Comparison of ENCODE assay signal across 10 mouse cellular contexts in genomic region chr19:8899079-8899478, GRCm38 (mm10). TPM values are rescaled to one million over a fixed set of nuclear protein-coding genes. Genes with fewer than 3 reads are reported as not detected.
DNase-seq lines count a peak whose midpoint lies in the region; ATAC-seq and TF ChIP-seq lines count a peak whose summit lies in the region.
"Had no signal": no experiment of that assay in that cellular context is flagged by ENCODE, and none has a peak within 500 bp of the region (broad histone marks: within the 10 kb centered on the region; RNA-seq: fewer than 3 reads in every experiment).

No protein-coding gene starts in this region.

- intact Hi-C loops in left cerebral cortex, postnatal 25 days (cut with DNase I) = loop anchor here (2.0 to 5.0 kb wide), 2 partner anchors 14 to 53 kb away; partner anchors contain the start of gene Tut1

- H3K27ac ChIP-seq in lung, embryonic 15.5 days = no peak overlapping the region
- no peak overlapping the region for H3K27ac ChIP-seq in forebrain, embryonic 12.5 days
- H3K27ac ChIP-seq in limb, embryonic 11.5 days (replicated peaks; ENCODE audit: low read depth, low read length) = no peak overlapping the region
- H3K27ac ChIP-seq in neural tube, embryonic 15.5 days (replicated peaks) = no peak overlapping the region
- H3K27ac ChIP-seq in cerebellum, adult 2 months (ENCODE audit: insufficient read depth, low read length) = no peak overlapping the region

- peaks cover 37% of the 10 kb centered on the region for H3K36me3 ChIP-seq in lung, embryonic 15.5 days
- peaks cover 53% of the 10 kb centered on the region for H3K36me3 ChIP-seq in forebrain, embryonic 12.5 days (replicated peaks)
- H3K36me3 ChIP-seq in limb, embryonic 11.5 days (ENCODE audit: control insufficient read depth, insufficient read depth, low read length) = peaks cover 24% of the 10 kb centered on the region
- peaks cover 33% of the 10 kb centered on the region for H3K36me3 ChIP-seq in neural tube, embryonic 15.5 days

- no peaks in the 10 kb centered on the region for H3K27me3 ChIP-seq in lung, embryonic 15.5 days
- no peaks in the 10 kb centered on the region for H3K27me3 ChIP-seq in forebrain, embryonic 12.5 days
- H3K27me3 ChIP-seq in limb, embryonic 11.5 days (ENCODE audit: control insufficient read depth, insufficient read depth, low read length) = no peaks in the 10 kb centered on the region
- H3K27me3 ChIP-seq in neural tube, embryonic 15.5 days (replicated peaks) = no peaks in the 10 kb centered on the region
- no peaks in the 10 kb centered on the region for H3K27me3 ChIP-seq in cerebellum, adult 2 months (ENCODE audit: control insufficient read depth, insufficient read depth, low read length)

- no peak for TF ChIP-seq POLR2A in lung, adult 2 months (IDR thresholded peaks at IDR 0.05; ENCODE audit: borderline replicate concordance, extremely low read depth, low read depth, low read length)
- no peak for TF ChIP-seq POLR2A in cerebellum, adult 2 months (IDR thresholded peaks at IDR 0.05; ENCODE audit: borderline replicate concordance, insufficient read depth, low read length)

- ATAC-seq in lung, embryonic 15.5 days (ENCODE audit: borderline replicate concordance, extremely low read depth, low FRiP score, low TSS enrichment) = no peak
- no peak for ATAC-seq in forebrain, embryonic 12.5 days (ENCODE audit: low FRiP score)
- no peak for ATAC-seq in limb, embryonic 11.5 days (ENCODE audit: insufficient number of reproducible peaks, low FRiP score, low TSS enrichment, low read depth)
- ATAC-seq in neural tube, embryonic 15.5 days (ENCODE audit: low FRiP score) = no peak

- H3K4me1 ChIP-seq in lung, embryonic 15.5 days = peaks cover 33% of the 10 kb centered on the region
- peaks cover 9% of the 10 kb centered on the region; the same call in 1 of the 2 replicates for H3K4me1 ChIP-seq in lung, adult 2 months (ENCODE audit: control insufficient read depth, insufficient read depth, low read length)
- peaks cover 35% of the 10 kb centered on the region for H3K4me1 ChIP-seq in forebrain, embryonic 12.5 days
- H3K4me1 ChIP-seq in limb, embryonic 11.5 days (ENCODE audit: control insufficient read depth, insufficient read depth, low read length) = peaks cover 15% of the 10 kb centered on the region; the same call in 1 of the 2 replicates
- H3K4me1 ChIP-seq in neural tube, embryonic 15.5 days = peaks cover 42% of the 10 kb centered on the region
- H3K4me1 ChIP-seq in cerebellum, adult 2 months (ENCODE audit: control insufficient read depth, insufficient read depth, low read length) = peaks cover 4% of the 10 kb centered on the region; the same call in 1 of the 2 replicates

- WGBS in lung, embryonic 15.5 days = 25% methylated on average over 3 of the region's 3 CpGs
- WGBS in lung, adult 2 months = 27% methylated on average over 3 of the region's 3 CpGs
- 72% methylated on average over 3 of the region's 3 CpGs for WGBS in forebrain, embryonic 12.5 days
- 63% methylated on average over 3 of the region's 3 CpGs for WGBS in limb, embryonic 11.5 days
- 55% methylated on average over 3 of the region's 3 CpGs for WGBS in neural tube, embryonic 15.5 days
- 41% methylated on average over 3 of the region's 3 CpGs for WGBS in cerebellum, adult 2 months

- no peaks in the 10 kb centered on the region for H3K9me3 ChIP-seq in lung, embryonic 15.5 days
- no peaks in the 10 kb centered on the region for H3K9me3 ChIP-seq in forebrain, embryonic 12.5 days
- no peaks in the 10 kb centered on the region for H3K9me3 ChIP-seq in limb, embryonic 11.5 days (ENCODE audit: control insufficient read depth, low read length)
- H3K9me3 ChIP-seq in neural tube, embryonic 15.5 days (replicated peaks) = no peaks in the 10 kb centered on the region

- DNase-seq in lung, adult 2 months = no peak
- no peak for DNase-seq in limb, embryonic 11.5 days (ENCODE audit: low spot score)
- DNase-seq in cerebellum, adult 2 months = no peak
- no peak for DNase-seq in left cerebral cortex, postnatal 25 days (ENCODE audit: low spot score in 2 of 2)
- DNase-seq in urinary bladder, postnatal 10 days (ENCODE audit: low spot score) = no peak
- DNase-seq: gastrocnemius, postnatal 14 days; right cerebral cortex, adult 18-20 months had no signal

- H3K9ac ChIP-seq in lung, embryonic 15.5 days = peak overlapping the region; percentile 97
- peak overlapping the region; percentile 95 for H3K9ac ChIP-seq in forebrain, embryonic 12.5 days
- peak overlapping the region; percentile 97 for H3K9ac ChIP-seq in limb, embryonic 11.5 days (ENCODE audit: low read length)
- H3K9ac ChIP-seq in neural tube, embryonic 15.5 days (replicated peaks) = peak overlapping the region; percentile 83

- H3K4me3 ChIP-seq in lung, embryonic 15.5 days = peak overlapping the region; percentile 88
- H3K4me3 ChIP-seq in lung, adult 2 months (replicated peaks; ENCODE audit: extremely low read depth, low read depth, low read length) = no peak overlapping the region
- peak overlapping the region; percentile 94 for H3K4me3 ChIP-seq in forebrain, embryonic 12.5 days (replicated peaks)
- H3K4me3 ChIP-seq in limb, embryonic 11.5 days (ENCODE audit: low read depth, low read length) = peak overlapping the region; percentile 98
- peak overlapping the region; percentile 64 for H3K4me3 ChIP-seq in neural tube, embryonic 15.5 days (replicated peaks)
- H3K4me3 ChIP-seq in cerebellum, adult 2 months (replicated peaks; ENCODE audit: insufficient read depth, low read depth, low read length) = no peak overlapping the region

- TF ChIP-seq CTCF in lung, adult 2 months (IDR thresholded peaks at IDR 0.05; ENCODE audit: insufficient read depth, low read length) = no peak
- TF ChIP-seq CTCF in cerebellum, adult 2 months (IDR thresholded peaks at IDR 0.05; ENCODE audit: borderline replicate concordance, insufficient read depth, low read depth, low read length) = no peak

- H3K4me2 ChIP-seq in lung, embryonic 15.5 days = peak overlapping the region; percentile 64
- peak overlapping the region; percentile 73 for H3K4me2 ChIP-seq in forebrain, embryonic 12.5 days
- H3K4me2 ChIP-seq in limb, embryonic 11.5 days (ENCODE audit: low read depth, severe bottlenecking) = peak overlapping the region; percentile 71
- peak overlapping the region; percentile 75 for H3K4me2 ChIP-seq in neural tube, embryonic 15.5 days

RNA-seq across cellular contexts. Expression of gene Ganab, which starts 1.2 kb away (rescaled TPM):
- 122 and 123 TPM in 2 replicates for polyA plus RNA-seq in lung, embryonic 15.5 days (2015; fragmentation: Nextera tagmentation; extraction: Ambion mirVana)
- polyA plus RNA-seq in lung, adult 2 months (2012; rRNA removed) = 83.8 and 124 TPM in 2 replicates
- 106 and 113 TPM in 2 replicates for polyA plus RNA-seq in forebrain, embryonic 12.5 days (2016; fragmentation: Nextera tagmentation; extraction: Ambion mirVana)
- 111 and 122 TPM in 2 replicates for polyA plus RNA-seq in limb, embryonic 11.5 days (2014; fragmentation: Nextera tagmentation; extraction: Ambion mirVana)
- polyA plus RNA-seq in neural tube, embryonic 15.5 days (2015; fragmentation: Nextera tagmentation; extraction: Ambion mirVana) = 75.4 and 82.2 TPM in 2 replicates
- polyA plus RNA-seq in cerebellum, adult 2 months (2012; rRNA removed) = 105 and 116 TPM in 2 replicates
- 100 to 1,000 TPM in 1 of 2 experiments, 10 to 100 TPM in 1; 98.5 to 102 TPM for total RNA-seq in left cerebral cortex, postnatal 25 days (2021)

RNA-seq across cellular contexts. Expression of gene Ints5, which starts 6.3 kb away (rescaled TPM):
- polyA plus RNA-seq in lung, embryonic 15.5 days (2015; fragmentation: Nextera tagmentation; extraction: Ambion mirVana) = 45.8 and 50.1 TPM in 2 replicates
- 18.5 and 22.2 TPM in 2 replicates for polyA plus RNA-seq in lung, adult 2 months (2012; rRNA removed)
- polyA plus RNA-seq in forebrain, embryonic 12.5 days (2016; fragmentation: Nextera tagmentation; extraction: Ambion mirVana) = 48.1 and 52.6 TPM in 2 replicates
- 38.5 and 39.2 TPM in 2 replicates for polyA plus RNA-seq in limb, embryonic 11.5 days (2014; fragmentation: Nextera tagmentation; extraction: Ambion mirVana)
- 31.0 and 35.4 TPM in 2 replicates for polyA plus RNA-seq in neural tube, embryonic 15.5 days (2015; fragmentation: Nextera tagmentation; extraction: Ambion mirVana)
- polyA plus RNA-seq in cerebellum, adult 2 months (2012; rRNA removed) = 17.7 and 18.0 TPM in 2 replicates
- 10 to 100 TPM; 22.6 to 24.3 TPM for total RNA-seq in left cerebral cortex, postnatal 25 days (2021)

RNA-seq across cellular contexts. Expression of gene Gm49416, which starts 10.4 kb away (rescaled TPM):
- not detected in 2 replicates for polyA plus RNA-seq in lung, embryonic 15.5 days (2015; fragmentation: Nextera tagmentation; extraction: Ambion mirVana)
- not detected in 2 replicates for polyA plus RNA-seq in lung, adult 2 months (2012; rRNA removed)
- polyA plus RNA-seq in forebrain, embryonic 12.5 days (2016; fragmentation: Nextera tagmentation; extraction: Ambion mirVana) = not detected in 2 replicates
- 0.24 TPM in 1 of 2 replicates, not detected in the other for polyA plus RNA-seq in limb, embryonic 11.5 days (2014; fragmentation: Nextera tagmentation; extraction: Ambion mirVana)
- 0.27 and 0.45 TPM in 2 replicates for polyA plus RNA-seq in neural tube, embryonic 15.5 days (2015; fragmentation: Nextera tagmentation; extraction: Ambion mirVana)
- polyA plus RNA-seq in cerebellum, adult 2 months (2012; rRNA removed) = not detected in 2 replicates
- 1 to 10 TPM; 2.4 to 3.3 TPM for total RNA-seq in left cerebral cortex, postnatal 25 days (2021)

RNA-seq across cellular contexts. Expression of gene 1810009A15Rik, which starts 10.4 kb away (rescaled TPM):
- polyA plus RNA-seq in lung, embryonic 15.5 days (2015; fragmentation: Nextera tagmentation; extraction: Ambion mirVana) = 81.5 and 93.7 TPM in 2 replicates
- 11.8 and 15.4 TPM in 2 replicates for polyA plus RNA-seq in lung, adult 2 months (2012; rRNA removed)
- 91.0 and 104 TPM in 2 replicates for polyA plus RNA-seq in forebrain, embryonic 12.5 days (2016; fragmentation: Nextera tagmentation; extraction: Ambion mirVana)
- 127 and 132 TPM in 2 replicates for polyA plus RNA-seq in limb, embryonic 11.5 days (2014; fragmentation: Nextera tagmentation; extraction: Ambion mirVana)
- polyA plus RNA-seq in neural tube, embryonic 15.5 days (2015; fragmentation: Nextera tagmentation; extraction: Ambion mirVana) = 40.1 and 48.2 TPM in 2 replicates
- polyA plus RNA-seq in cerebellum, adult 2 months (2012; rRNA removed) = 43.7 and 45.9 TPM in 2 replicates
- 10 to 100 TPM; 21.4 to 23.9 TPM for total RNA-seq in left cerebral cortex, postnatal 25 days (2021)

RNA-seq across cellular contexts. Expression of gene Gm49403, which starts 15.3 kb away (rescaled TPM):
- not detected in 2 replicates for polyA plus RNA-seq in lung, embryonic 15.5 days (2015; fragmentation: Nextera tagmentation; extraction: Ambion mirVana)
- polyA plus RNA-seq in lung, adult 2 months (2012; rRNA removed) = not detected in 2 replicates
- not detected in 2 replicates for polyA plus RNA-seq in forebrain, embryonic 12.5 days (2016; fragmentation: Nextera tagmentation; extraction: Ambion mirVana)
- not detected in 2 replicates for polyA plus RNA-seq in limb, embryonic 11.5 days (2014; fragmentation: Nextera tagmentation; extraction: Ambion mirVana)
- not detected in 2 replicates for polyA plus RNA-seq in neural tube, embryonic 15.5 days (2015; fragmentation: Nextera tagmentation; extraction: Ambion mirVana)
- polyA plus RNA-seq in cerebellum, adult 2 months (2012; rRNA removed) = not detected in 2 replicates
- total RNA-seq in left cerebral cortex, postnatal 25 days (2021) = not detected
- total RNA-seq: gastrocnemius, postnatal 14 days had no signal

Comparison
In these comparisons a context has a peak if more than half of its experiments do, and no peak if none do; other contexts are left out.
1. H3K4me3 ChIP-seq: peak in lung, embryonic 15.5 days (single experiment), forebrain, embryonic 12.5 days (single experiment), limb, embryonic 11.5 days (single experiment) and neural tube, embryonic 15.5 days (single experiment); none in lung, adult 2 months (single experiment) and cerebellum, adult 2 months (single experiment).
2. Peak in every context shown above with its lines, with median percentiles within 50 percentile points of each other: H3K4me2 ChIP-seq and H3K9ac ChIP-seq.